Mouse (Mus musculus) MEL (cell line): ENCODE data around the gene Otop3. TPM values are rescaled to one million over a fixed set of nuclear protein-coding genes. Genes with fewer than 3 reads are reported as not detected.

ENCODE experiments used
- DNase-seq: peaks from one replicate; pipeline ENCODE4 v3.0.0; 2011; ENCODE audit warnings: low read depth, low spot score
- H3K27ac ChIP-seq: 2 replicates; pipeline ENCODE4 v1.5.1; 2012; ENCODE audit warnings: low read depth, mild to moderate bottlenecking, control low read depth, low read length, moderate library complexity; ENCODE audit not compliant: control insufficient read depth
- H3K27me3 ChIP-seq, 2 experiments: fragments of 150-350 bp in 1 of 2; sonication (generic) in 1 of 2; 2 replicates each; pipeline ENCODE4 v1.6.1; 2012; ENCODE audit warnings: low read length in 2 of 2, mild to moderate bottlenecking in 2 of 2, improper control_type of control experiment in 1 of 2, moderate library complexity in 1 of 2; ENCODE audit not compliant: insufficient read depth in 2 of 2, control insufficient read depth in 1 of 2
- H3K36me3 ChIP-seq, 2 experiments: 2 replicates each; pipeline ENCODE4 v1.6.1; 2012 to 2014; ENCODE audit warnings: low read length in 2 of 2, improper control_type of control experiment in 1 of 2, inconsistent platforms in 1 of 2, mild to moderate bottlenecking in 1 of 2; ENCODE audit not compliant: insufficient read depth in 2 of 2, control insufficient read depth in 1 of 2
- H3K4me1 ChIP-seq, 2 experiments: fragments of 150-350 bp in 1 of 2; sonication (generic) in 1 of 2; 2 replicates each; pipeline ENCODE4 v1.6.1; 2012; ENCODE audit warnings: low read length in 2 of 2, improper control_type of control experiment in 1 of 2, mild to moderate bottlenecking in 1 of 2; ENCODE audit not compliant: insufficient read depth in 2 of 2, control insufficient read depth in 1 of 2
- H3K4me3 ChIP-seq, 2 experiments: fragments of 150-350 bp in 1 of 2; sonication (generic) in 1 of 2; 2 replicates each; pipeline ENCODE4 v1.5.1; 2012; ENCODE audit warnings: low read depth in 2 of 2, low read length in 2 of 2, mild to moderate bottlenecking in 2 of 2, moderate library complexity in 2 of 2, control low read depth in 1 of 2, improper control_type of control experiment in 1 of 2; ENCODE audit not compliant: control insufficient read depth in 1 of 2, insufficient read depth in 1 of 2
- H3K79me2 ChIP-seq: 2 replicates; pipeline ENCODE4 v1.6.1; 2012; ENCODE audit warnings: mild to moderate bottlenecking, low read length, moderate library complexity; ENCODE audit not compliant: control insufficient read depth, poor library complexity, insufficient read depth
- H3K9ac ChIP-seq: 2 replicates; pipeline ENCODE4 v1.6.1; 2012; ENCODE audit warnings: low read depth, mild to moderate bottlenecking, control low read depth, low read length, moderate library complexity; ENCODE audit not compliant: control insufficient read depth, poor library complexity, severe bottlenecking
- H3K9me3 ChIP-seq: fragments of 150-350 bp; sonication (generic); replicated peaks from 2 replicates; pipeline ENCODE4 v1.6.1; 2012; ENCODE audit warnings: mild to moderate bottlenecking, low read length, improper control_type of control experiment, moderate library complexity; ENCODE audit not compliant: insufficient read depth
- CHD1 ChIP-seq: IDR thresholded peaks from 2 replicates; pipeline ENCODE4 v1.6.1; 2012; ENCODE audit warnings: low read depth, mild to moderate bottlenecking, inconsistent platforms, low read length, improper control_type of control experiment
- CHD2 ChIP-seq: IDR thresholded peaks from 2 replicates; pipeline ENCODE4 v1.6.1; 2011; ENCODE audit warnings: low read length, improper control_type of control experiment
- CTCF ChIP-seq, 3 experiments: IDR thresholded peaks in 2 of 3; conservative IDR thresholded peaks in 1 of 3; 2 replicates each; pipeline ENCODE4 v1.5.1; 2011 to 2012; ENCODE audit warnings: low read length in 3 of 3, low read depth in 2 of 3, mild to moderate bottlenecking in 2 of 3, improper control_type of control experiment in 1 of 3, inconsistent platforms in 1 of 3, mixed read lengths in 1 of 3, moderate library complexity in 1 of 3; ENCODE audit not compliant: control insufficient read depth in 1 of 3, insufficient read depth in 1 of 3, poor library complexity in 1 of 3, severe bottlenecking in 1 of 3
- E2F4 ChIP-seq: IDR thresholded peaks from 2 replicates; pipeline ENCODE4 v1.6.1; 2011; ENCODE audit warnings: low read depth, low read length, improper control_type of control experiment, borderline replicate concordance
- ELF1 ChIP-seq: IDR thresholded peaks from 2 replicates; pipeline ENCODE4 v1.6.1; 2014; ENCODE audit warnings: low read depth, mild to moderate bottlenecking, inconsistent platforms, low read length, improper control_type of control experiment, moderate library complexity
- ETS1 ChIP-seq: IDR thresholded peaks from 2 replicates; pipeline ENCODE4 v1.6.1; 2012; ENCODE audit warnings: low read depth, mild to moderate bottlenecking, inconsistent platforms, low read length, improper control_type of control experiment, moderate library complexity
- GABPA ChIP-seq: IDR thresholded peaks from 2 replicates; pipeline ENCODE4 v1.6.1; 2012; ENCODE audit warnings: low read depth, mild to moderate bottlenecking, inconsistent platforms, low read length, improper control_type of control experiment, moderate library complexity
- GATA1 ChIP-seq: IDR thresholded peaks from 2 replicates; pipeline ENCODE4 v1.6.1; 2011; ENCODE audit warnings: low read depth, low read length, improper control_type of control experiment
- JUND ChIP-seq: IDR thresholded peaks from 2 replicates; pipeline ENCODE4 v1.6.1; 2011; ENCODE audit warnings: low read depth, mild to moderate bottlenecking, improper control_type of control experiment, low read length
- KAT2A ChIP-seq: conservative IDR thresholded peaks from 2 replicates; pipeline ENCODE4 v1.6.1; 2012; ENCODE audit warnings: low read depth, low read length, improper control_type of control experiment, inconsistent platforms
- MAFK ChIP-seq: IDR thresholded peaks from 2 replicates; pipeline ENCODE4 v1.6.1; 2011; ENCODE audit warnings: low read depth, mild to moderate bottlenecking, low read length, improper control_type of control experiment, borderline replicate concordance
- MAX ChIP-seq: IDR thresholded peaks from 2 replicates; pipeline ENCODE4 v1.6.1; 2011; ENCODE audit warnings: low read length, improper control_type of control experiment
- MEF2A ChIP-seq: IDR thresholded peaks from 2 replicates; pipeline ENCODE4 v1.6.1; 2014; ENCODE audit warnings: low read depth, mild to moderate bottlenecking, inconsistent platforms, low read length, improper control_type of control experiment; ENCODE audit not compliant: poor library complexity, insufficient replicate concordance, severe bottlenecking; ENCODE audit errors: extremely low read depth
- MXI1 ChIP-seq: IDR thresholded peaks from 2 replicates; pipeline ENCODE4 v1.6.1; 2011; ENCODE audit warnings: mild to moderate bottlenecking, low read depth, low read length, improper control_type of control experiment
- MYB ChIP-seq: IDR thresholded peaks from 2 replicates; pipeline ENCODE4 v1.6.1; 2011; ENCODE audit warnings: mild to moderate bottlenecking, low read depth, low read length, improper control_type of control experiment
- NELFE ChIP-seq: IDR thresholded peaks from 2 replicates; pipeline ENCODE4 v1.6.1; 2011; ENCODE audit warnings: low read depth, low read length, improper control_type of control experiment
- POLR2A ChIP-seq, 2 experiments: IDR thresholded peaks; 2 replicates each; pipeline ENCODE4 v1.6.1; 2011 to 2012; ENCODE audit warnings: low read length in 2 of 2, mild to moderate bottlenecking in 2 of 2, control low read depth in 1 of 2, improper control_type of control experiment in 1 of 2, low read depth in 1 of 2, moderate library complexity in 1 of 2; ENCODE audit not compliant: control insufficient read depth in 1 of 2, insufficient read depth in 1 of 2, poor library complexity in 1 of 2
- POLR2AphosphoS2 ChIP-seq: IDR thresholded peaks from 2 replicates; pipeline ENCODE4 v1.6.1; 2011; ENCODE audit warnings: low read length, improper control_type of control experiment
- POLR2AphosphoS5 ChIP-seq: IDR thresholded peaks from 2 replicates; pipeline ENCODE4 v1.6.1; 2012; ENCODE audit warnings: low read depth, borderline replicate concordance, mild to moderate bottlenecking, inconsistent platforms, low read length, moderate library complexity, mixed read lengths
- RAD21 ChIP-seq: IDR thresholded peaks from 2 replicates; pipeline ENCODE4 v1.6.1; 2011; ENCODE audit warnings: mild to moderate bottlenecking, low read depth, low read length, improper control_type of control experiment
- RCOR1 ChIP-seq: IDR thresholded peaks from 2 replicates; pipeline ENCODE4 v1.6.1; 2012; ENCODE audit warnings: low read depth, mild to moderate bottlenecking, inconsistent platforms, low read length, improper control_type of control experiment
- SIN3A ChIP-seq: IDR thresholded peaks from 2 replicates; pipeline ENCODE4 v1.6.1; 2012; ENCODE audit warnings: low read length, improper control_type of control experiment, inconsistent platforms
- SMC3 ChIP-seq: IDR thresholded peaks from 2 replicates; pipeline ENCODE4 v1.6.1; 2011; ENCODE audit warnings: low read depth, low read length, improper control_type of control experiment
- TBP ChIP-seq: IDR thresholded peaks from 2 replicates; pipeline ENCODE4 v1.8.0; 2011; ENCODE audit warnings: low read depth, low read length, improper control_type of control experiment
- UBTF ChIP-seq: IDR thresholded peaks from 2 replicates; pipeline ENCODE4 v1.6.1; 2012; ENCODE audit warnings: low read depth, mild to moderate bottlenecking, inconsistent platforms, low read length, improper control_type of control experiment, moderate library complexity, borderline replicate concordance; ENCODE audit not compliant: insufficient read depth
- ZC3H11A ChIP-seq: IDR thresholded peaks from 2 replicates; pipeline ENCODE4 v1.6.1; 2012; ENCODE audit warnings: low read depth, mild to moderate bottlenecking, inconsistent platforms, low read length, improper control_type of control experiment
- ZMIZ1 ChIP-seq: IDR thresholded peaks from 2 replicates; pipeline ENCODE4 v1.6.1; 2012; ENCODE audit warnings: low read depth, mild to moderate bottlenecking, inconsistent platforms, low read length, improper control_type of control experiment, moderate library complexity
- polyA plus RNA-seq, 2 experiments: library from polyadenylated mRNA; stranded (reverse) in 1 of 2; unstranded in 1 of 2; fragments of >175 nt in 1 of 2; fragments of >200 nt in 1 of 2; gene quantifications; 2 replicates each; pipeline versions ENCODE4 v1.2.1 to v1.2.4; 2012; ENCODE audit warnings: low replicate concordance in 2 of 2, low read depth in 1 of 2; ENCODE audit not compliant: insufficient read length in 2 of 2, insufficient read depth in 1 of 2, missing spikeins in 1 of 2
- total RNA-seq: library from RNA; depleted of rRNA; stranded (reverse); fragments of 300-350 nt; gene quantifications from 2 replicates; pipeline ENCODE4 v1.2.3, GENCODE M21; 2012

The Otop3 gene
- total and polyA plus RNA-seq, 3 experiments = not detected

DNA sequence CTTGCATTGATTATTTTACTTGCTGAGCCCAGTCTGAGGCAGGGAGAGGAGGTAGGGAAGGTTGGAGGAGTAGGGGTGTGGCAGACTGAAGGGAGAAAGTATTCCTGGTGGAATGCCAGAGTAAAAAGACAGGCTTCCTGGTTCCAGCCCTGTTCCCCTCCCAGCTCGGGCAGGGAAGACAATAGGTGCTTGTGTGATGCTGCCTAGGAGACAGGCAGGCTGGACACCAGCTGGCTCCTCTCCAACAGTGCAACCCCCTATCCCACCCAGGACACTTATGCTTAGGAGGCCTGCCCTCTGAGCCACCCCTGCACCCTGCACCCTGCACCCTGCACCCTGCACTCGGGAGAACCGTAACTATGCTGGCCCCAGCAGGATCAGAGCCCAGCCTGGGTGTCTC is 24.8 kb downstream of the Otop3 start:
- Histone ChIP-seq H3K27me3 (no peaks in the 10 kb centered on the region; a peak in 1 of 4 replicates), H3K4me1 (peaks cover 0 to 13% of the 10 kb centered on the region in 2 experiments; a peak in 2 of 4 replicates)
- TF ChIP-seq SIN3A (no peak; the same call in 1 of the 2 replicates), RAD21 (no peak), UBTF (no peak), POLR2A (IDR thresholded peaks at IDR 0.05; ENCODE audit: control insufficient read depth in 1 of 2, insufficient read depth in 1 of 2, low read depth in 1 of 2, low read length in 2 of 2, poor library complexity in 1 of 2) (no peak), MXI1 (no peak), JUND (no peak)

DNA sequence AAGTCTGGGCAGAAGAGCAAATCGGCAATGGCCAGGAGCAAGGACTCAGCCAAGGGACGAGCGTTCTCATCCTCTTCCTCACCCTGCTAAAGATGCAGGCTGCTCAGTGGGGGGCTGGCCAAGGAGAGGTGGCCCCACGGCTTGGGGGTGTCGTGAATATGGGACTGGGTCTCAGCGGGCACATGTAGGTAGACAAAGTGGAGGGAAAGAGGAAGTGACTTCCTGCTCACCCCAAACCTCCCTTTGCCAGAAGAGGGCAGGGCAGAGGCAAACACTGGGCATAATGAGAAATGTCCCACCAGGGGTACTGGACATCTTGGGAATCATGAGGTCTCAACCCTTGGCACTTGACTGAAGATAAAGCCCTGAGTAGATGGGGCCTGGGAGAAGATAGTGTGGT is 25.2 kb downstream of the Otop3 start:
- Histone ChIP-seq H3K4me1 (peaks cover 0 to 13% of the 10 kb centered on the region in 2 experiments; a peak in 2 of 4 replicates), H3K9ac (no peak overlapping the region), H3K4me3 (no peak overlapping the region), H3K27me3 (no peaks in the 10 kb centered on the region; a peak in 1 of 4 replicates), H3K9me3 (no peaks in the 10 kb centered on the region), H3K36me3 (no peaks in the 10 kb centered on the region; a peak in 1 of 4 replicates), H3K27ac (no peak overlapping the region), H3K79me2 (no peaks in the 10 kb centered on the region)
- DNase-seq = peak; percentile 65
- TF ChIP-seq NELFE (no peak), ZC3H11A (peak; percentile 34), MYB (no peak), KAT2A (no peak), ETS1 (no peak), GATA1 (no peak), MAFK (no peak), TBP (no peak), CTCF (IDR thresholded peaks at IDR 0.05 in 2 of 3, conservative IDR thresholded peaks at IDR 0.05 in 1 of 3; ENCODE audit: control insufficient read depth in 1 of 3, insufficient read depth in 1 of 3, low read depth in 2 of 3, low read length in 3 of 3, poor library complexity in 1 of 3, severe bottlenecking in 1 of 3) (peak; percentile 61 to 68 (median 66)), E2F4 (no peak), CHD2 (no peak), SIN3A (peak; percentile 39; the same call in 1 of the 2 replicates), RCOR1 (no peak), SMC3 (peak; percentile 74), GABPA (no peak), POLR2AphosphoS5 (no peak), MEF2A (no peak), MXI1 (no peak), POLR2A (IDR thresholded peaks at IDR 0.05; ENCODE audit: control insufficient read depth in 1 of 2, insufficient read depth in 1 of 2, low read depth in 1 of 2, low read length in 2 of 2, poor library complexity in 1 of 2) (no peak), RAD21 (peak; percentile 44), ZMIZ1 (no peak), CHD1 (no peak), MAX (peak; percentile 61), POLR2AphosphoS2 (no peak), ELF1 (peak; percentile 44; the same call in 1 of the 2 replicates)

More for the DNA sequence above, 24.8 kb downstream of the Otop3 start:
- no peak overlapping the region for H3K4me3 ChIP-seq
- H3K36me3 ChIP-seq = no peaks in the 10 kb centered on the region; a peak in 1 of 4 replicates
- no peak for DNase-seq
- H3K9me3 ChIP-seq = no peaks in the 10 kb centered on the region
- no peak overlapping the region for H3K27ac ChIP-seq
- no peaks in the 10 kb centered on the region for H3K79me2 ChIP-seq
- no peak overlapping the region for H3K9ac ChIP-seq
